Mouse (Mus musculus) inflammation-experienced regulatory T-cells, adult 6 months (primary cell): ENCODE measurements at regions not wholly inside any gene's neighbourhood (a gene's known extent, or its start where the extent isn't known, plus 50 kb on each side); places are given as distances from the start of the nearest gene placed in this dataset.

ENCODE experiments used
- ATAC-seq: one replicate; pipeline ENCODE4 v1.8.0; 2017

DNA sequence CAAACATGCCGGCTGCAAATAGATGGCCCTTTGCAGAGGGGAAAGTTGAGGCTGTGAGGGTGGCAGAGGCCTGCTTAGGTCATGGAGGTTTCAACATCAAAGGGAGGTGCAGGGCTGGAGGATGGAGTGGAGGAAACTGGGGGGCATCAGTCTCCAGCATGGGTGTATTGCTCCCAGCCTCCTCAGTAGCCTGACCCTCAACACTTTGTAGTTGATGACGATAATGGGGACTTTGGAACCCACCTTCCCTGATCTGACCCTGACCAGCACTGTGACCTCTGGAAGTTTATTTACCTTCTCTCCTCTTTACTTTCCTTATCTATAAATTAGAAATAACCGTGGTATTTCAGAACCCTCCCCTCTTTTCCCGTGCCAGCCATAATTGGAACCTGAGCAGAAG lies 56.2 kb downstream of the Gm26897 start:
- ATAC-seq, result no peak

GRCm38 (mm10) chr5:111790527-111790926 lies 56.8 kb downstream of the Gm26897 start:
- no peak for ATAC-seq

- no peak for ATAC-seq
These were observed 57.4 kb downstream of the Gm26897 start for GRCm38 (mm10) chr5:111791089-111791561.

DNA sequence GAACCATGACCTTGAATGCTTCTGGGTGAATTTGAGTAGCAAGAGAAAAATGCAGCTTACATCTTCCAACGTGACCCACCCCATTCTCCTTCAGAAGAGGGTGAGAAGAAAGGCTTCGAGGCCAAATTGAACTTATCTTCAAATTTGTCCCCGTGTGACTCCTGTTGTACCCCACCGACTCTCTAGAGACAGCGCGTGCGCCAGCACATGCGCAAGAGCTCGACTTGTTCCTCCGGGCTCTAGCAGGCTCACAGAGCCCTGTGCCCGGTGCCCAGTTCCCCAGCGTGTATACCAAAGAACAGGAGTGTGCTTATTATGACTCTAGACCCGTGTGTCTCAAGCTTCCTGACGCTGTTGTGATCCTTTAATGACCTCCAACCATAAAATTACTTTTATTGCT lies 59.0 kb downstream of the Gm26897 start:
- no peak for ATAC-seq

GRCm38 (mm10) chr5:111793178-111793577 lies 59.5 kb downstream of the Gm26897 start:
- no peak for ATAC-seq

GRCm38 (mm10) chr5:111796889-111797288 lies 63.2 kb downstream of the Gm26897 start:
- no peak for ATAC-seq

- ATAC-seq, result no peak
These were observed 66.1 kb downstream of the Gm26897 start for GRCm38 (mm10) chr5:111799700-111800311.

GRCm38 (mm10) chr5:111800511-111800910 lies 66.8 kb downstream of the Gm26897 start:
- no peak for ATAC-seq

DNA sequence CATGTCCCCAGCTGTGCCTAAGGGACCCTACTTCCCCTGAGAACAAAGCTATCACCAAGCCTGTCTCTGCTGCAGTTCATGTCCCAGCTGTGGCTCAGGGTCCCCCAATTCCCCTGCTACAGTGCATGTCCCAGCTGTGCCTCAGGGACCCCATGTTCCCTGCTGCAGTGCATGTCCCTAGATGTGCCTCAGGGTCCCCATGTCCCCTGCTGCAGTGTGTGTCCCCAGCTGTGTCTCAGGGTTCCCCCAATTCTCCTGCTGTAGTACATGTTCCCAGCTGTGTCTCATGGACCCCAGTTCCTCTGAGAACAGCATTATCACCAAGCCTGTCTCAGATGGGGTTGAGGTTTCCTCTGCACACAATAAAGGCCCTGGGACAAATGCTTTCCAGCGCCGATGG lies 67.3 kb downstream of the Gm26897 start:
- no peak for ATAC-seq

- no peak for ATAC-seq
These were observed 70.8 kb downstream of the Gm26897 start for GRCm38 (mm10) chr5:111804542-111804941.

GRCm38 (mm10) chr5:111805150-111805549 lies 71.4 kb downstream of the Gm26897 start:
- ATAC-seq, result no peak

GRCm38 (mm10) chr5:111805761-111806191 lies 72.1 kb downstream of the Gm26897 start:
- ATAC-seq, result no peak

DNA sequence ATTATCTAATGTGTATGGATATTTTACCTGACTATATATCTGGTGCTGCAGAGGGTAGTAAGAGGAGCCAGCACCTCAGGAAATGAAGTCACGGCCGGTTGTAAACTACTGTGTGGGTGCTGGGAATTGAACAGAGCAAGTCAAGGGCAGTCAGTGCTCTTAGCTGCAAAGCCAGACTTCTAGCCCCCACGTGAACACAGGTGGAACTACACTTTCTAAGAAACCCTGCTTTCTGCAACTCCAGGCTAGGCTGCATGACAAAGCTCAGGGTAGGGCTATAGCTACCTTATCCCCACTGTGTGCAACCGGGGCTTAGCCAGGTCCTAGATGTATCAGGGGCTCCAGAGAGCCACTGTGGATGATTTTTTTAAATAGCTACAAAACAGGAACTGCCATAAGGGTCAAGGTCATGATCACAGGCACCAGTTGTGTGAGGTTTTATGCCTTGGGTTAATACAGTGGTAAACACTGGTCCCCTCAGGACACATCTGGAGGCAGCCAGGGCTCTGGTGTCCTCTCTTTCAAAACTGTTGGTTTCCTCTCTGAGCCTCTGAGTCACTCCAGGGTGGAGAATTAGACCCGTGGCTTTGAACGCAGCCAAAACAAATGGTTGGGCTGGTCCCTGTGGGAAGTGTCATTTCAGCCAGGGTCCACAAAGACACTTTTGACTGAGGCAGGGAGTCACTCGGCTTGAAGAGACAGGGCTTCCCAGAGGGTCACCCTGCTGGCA lies 76.5 kb downstream of the Gm26897 start:
- ATAC-seq, result no peak

DNA sequence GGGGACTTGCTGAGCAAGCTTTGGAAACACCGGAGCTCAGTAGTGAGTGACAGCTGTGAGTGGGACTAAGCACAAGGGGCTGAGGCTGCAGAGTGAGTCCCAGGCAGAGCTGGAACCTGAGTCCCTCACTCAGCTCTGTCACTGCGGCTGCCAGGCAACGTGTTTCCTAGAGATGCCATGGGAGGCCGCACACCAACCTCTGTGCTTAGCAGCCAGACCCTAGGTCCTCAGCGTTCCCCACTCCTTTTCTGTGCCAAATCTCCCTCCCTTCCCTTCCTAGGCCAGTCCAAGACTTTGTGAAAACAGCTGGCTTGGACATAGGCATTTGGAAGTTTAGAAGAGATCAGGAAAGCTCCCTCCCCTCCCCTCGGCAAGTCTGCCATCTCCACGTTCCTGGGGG lies 78.9 kb downstream of the Gm26897 start:
- no peak for ATAC-seq

GRCm38 (mm10) chr5:111813090-111813753 lies 79.5 kb downstream of the Gm26897 start:
- no peak for ATAC-seq

DNA sequence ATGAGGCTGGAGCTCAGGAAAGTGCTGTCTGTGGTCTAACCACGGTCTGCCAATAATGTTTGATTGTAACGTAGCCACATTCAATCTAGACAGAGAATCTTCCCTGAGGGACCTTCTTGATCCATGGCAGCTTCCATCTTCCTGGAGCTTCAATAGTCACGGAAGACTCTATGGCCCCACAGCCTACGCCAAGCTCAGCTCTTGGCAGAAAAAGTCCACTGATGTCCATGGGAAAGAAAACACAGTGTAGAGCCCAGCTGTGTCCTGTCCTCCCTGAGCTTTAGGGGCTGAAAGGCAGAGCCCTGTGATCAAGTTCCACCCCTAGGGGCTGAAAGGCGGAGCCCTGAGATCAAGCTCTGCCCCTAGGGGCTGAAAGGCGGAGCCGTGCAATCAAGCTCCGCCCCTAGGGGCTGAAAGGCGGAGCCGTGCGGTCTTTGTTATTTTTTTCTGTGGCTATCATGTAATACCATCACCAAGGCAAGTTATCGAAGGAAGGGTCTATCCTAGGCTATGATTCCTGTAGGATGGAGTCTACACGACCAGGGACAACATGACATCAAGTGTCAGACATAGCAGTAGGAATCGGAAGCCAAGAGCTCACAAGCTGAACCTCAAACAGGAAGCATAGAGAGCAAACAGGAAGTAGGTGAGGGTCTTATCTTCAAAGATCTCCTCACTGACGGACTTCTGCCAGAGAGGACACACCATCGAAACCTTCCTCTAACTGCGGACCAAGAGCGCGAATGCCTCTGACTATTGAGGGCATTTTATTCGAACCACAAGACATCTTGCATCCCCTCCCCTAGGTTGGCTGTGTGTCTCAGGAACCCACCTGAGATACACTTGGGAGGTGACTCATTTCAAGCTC lies 81.4 kb downstream of the Gm26897 start:
- no peak for ATAC-seq

- no peak for ATAC-seq
These were observed 87.2 kb downstream of the Gm26897 start for GRCm38 (mm10) chr5:111820963-111821362.

- no peak for ATAC-seq
These were observed 89.2 kb downstream of the Gm26897 start for GRCm38 (mm10) chr5:111822882-111823281.

- ATAC-seq, result no peak
These were observed 89.7 kb downstream of the Gm26897 start for GRCm38 (mm10) chr5:111823420-111823819.

GRCm38 (mm10) chr5:111823842-111824241 lies 90.1 kb downstream of the Gm26897 start:
- ATAC-seq, result no peak

DNA sequence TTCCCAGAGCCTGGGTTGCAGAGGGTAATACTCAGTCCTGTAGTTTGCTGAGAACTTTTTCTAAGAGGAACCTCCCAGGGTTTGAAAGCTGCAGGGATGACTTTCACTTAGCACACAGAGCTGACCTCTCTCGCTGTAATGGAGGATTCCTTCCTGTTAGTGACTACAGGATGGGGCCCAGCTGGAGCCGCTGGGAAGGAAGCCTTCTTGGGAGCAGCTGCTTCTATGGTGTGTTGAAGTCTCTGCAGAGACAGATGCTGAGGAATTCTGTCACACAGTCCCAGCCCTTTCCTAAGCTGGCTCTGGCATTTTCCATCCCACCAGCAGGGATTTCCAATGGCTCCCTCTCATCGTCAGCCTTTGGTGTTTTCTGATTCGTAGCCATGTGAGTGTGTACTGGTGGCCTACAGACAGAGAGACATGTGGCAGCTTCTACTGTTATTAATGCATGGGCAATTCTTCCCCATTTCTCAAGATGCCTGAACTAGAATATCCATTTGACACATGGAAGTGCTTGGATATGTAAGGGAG lies 90.9 kb downstream of the Gm26897 start:
- ATAC-seq, result no peak

- ATAC-seq, result no peak
These were observed 96.2 kb downstream of the Gm26897 start for GRCm38 (mm10) chr5:111829891-111830290.
